ENCODE assay signal across 10 mouse cellular contexts in genomic region chr3:102979550-102980348, GRCm38 (mm10). TPM values are rescaled to one million over a fixed set of nuclear protein-coding genes. Genes with fewer than 3 reads are reported as not detected.
DNase-seq lines count a peak whose midpoint lies in the region; ATAC-seq lines count a peak whose summit lies in the region.
"Had no signal": no experiment of that assay in that cellular context is flagged by ENCODE, and none has a peak within 500 bp of the region (broad histone marks: within the 10 kb centered on the region; RNA-seq: fewer than 3 reads in every experiment).

No protein-coding gene starts in this region.

- H3K36me3 ChIP-seq in intestine, embryonic 15.5 days = no peaks in the 10 kb centered on the region
- H3K36me3 ChIP-seq in intestine, embryonic 16.5 days (ENCODE audit: control insufficient read depth, insufficient read depth, low read length) = no peaks in the 10 kb centered on the region
- H3K36me3 ChIP-seq in hindbrain, embryonic 11.5 days (ENCODE audit: control insufficient read depth, insufficient read depth, low read length) = no peaks in the 10 kb centered on the region
- no peaks in the 10 kb centered on the region for H3K36me3 ChIP-seq in neural tube, embryonic 14.5 days (ENCODE audit: control insufficient read depth, insufficient read depth, low read length)
- H3K36me3 ChIP-seq in limb, embryonic 10.5 days = no peaks in the 10 kb centered on the region
- no peaks in the 10 kb centered on the region for H3K36me3 ChIP-seq in kidney, embryonic 15.5 days

- peak; percentile 81 for DNase-seq in embryo, embryonic 10.5 days (ENCODE audit: low spot score)
- DNase-seq in hindbrain, embryonic 11.5 days (ENCODE audit: low spot score) = peak; percentile 74
- DNase-seq in limb, embryonic 10.5 days (ENCODE audit: low spot score) = no peak
- no peak for DNase-seq in lung, postnatal 25 days (ENCODE audit: low spot score)

- H3K4me3 ChIP-seq in intestine, embryonic 15.5 days (replicated peaks) = no peak overlapping the region
- no peak overlapping the region for H3K4me3 ChIP-seq in intestine, embryonic 16.5 days (ENCODE audit: low read length)
- no peak overlapping the region for H3K4me3 ChIP-seq in hindbrain, embryonic 11.5 days (ENCODE audit: low read depth, low read length)
- H3K4me3 ChIP-seq in neural tube, embryonic 14.5 days (ENCODE audit: low read depth, low read length) = no peak overlapping the region
- H3K4me3 ChIP-seq in limb, embryonic 10.5 days = no peak overlapping the region
- no peak overlapping the region for H3K4me3 ChIP-seq in kidney, embryonic 15.5 days (replicated peaks)

- no peak overlapping the region for H3K9ac ChIP-seq in intestine, embryonic 15.5 days
- no peak overlapping the region for H3K9ac ChIP-seq in intestine, embryonic 16.5 days (ENCODE audit: low read depth, low read length)
- peak overlapping the region; percentile 31; the same call in 1 of the 2 replicates for H3K9ac ChIP-seq in hindbrain, embryonic 11.5 days (ENCODE audit: low read depth, low read length)
- H3K9ac ChIP-seq in neural tube, embryonic 14.5 days (replicated peaks; ENCODE audit: low read depth, low read length) = peak overlapping the region; percentile 43; the same call in 1 of the 2 replicates
- H3K9ac ChIP-seq in kidney, embryonic 15.5 days = no peak overlapping the region

- no peak overlapping the region for H3K27ac ChIP-seq in intestine, embryonic 15.5 days
- no peak overlapping the region for H3K27ac ChIP-seq in intestine, embryonic 16.5 days (ENCODE audit: low read length)
- peak overlapping the region; percentile 45 for H3K27ac ChIP-seq in hindbrain, embryonic 11.5 days (ENCODE audit: low read depth, low read length)
- H3K27ac ChIP-seq in neural tube, embryonic 14.5 days (ENCODE audit: low read depth, low read length) = peak overlapping the region; percentile 78
- no peak overlapping the region for H3K27ac ChIP-seq in limb, embryonic 10.5 days
- H3K27ac ChIP-seq in kidney, embryonic 15.5 days = no peak overlapping the region
- H3K27ac ChIP-seq: kidney, postnatal 0 days had no signal

- ATAC-seq in intestine, embryonic 15.5 days = no peak
- no peak for ATAC-seq in intestine, embryonic 16.5 days
- peak; percentile 98 for ATAC-seq in hindbrain, embryonic 11.5 days (ENCODE audit: low FRiP score)
- ATAC-seq in neural tube, embryonic 14.5 days (ENCODE audit: low read depth) = peak; percentile 99
- no peak for ATAC-seq in kidney, embryonic 15.5 days (replicated peaks; ENCODE audit: low FRiP score)

- no peaks in the 10 kb centered on the region for H3K9me3 ChIP-seq in intestine, embryonic 15.5 days
- H3K9me3 ChIP-seq in intestine, embryonic 16.5 days (ENCODE audit: control insufficient read depth, low read length) = no peaks in the 10 kb centered on the region
- no peaks in the 10 kb centered on the region for H3K9me3 ChIP-seq in hindbrain, embryonic 11.5 days (ENCODE audit: control insufficient read depth, low read length)
- no peaks in the 10 kb centered on the region for H3K9me3 ChIP-seq in neural tube, embryonic 14.5 days (ENCODE audit: control insufficient read depth, low read length)
- H3K9me3 ChIP-seq in limb, embryonic 10.5 days (replicated peaks) = no peaks in the 10 kb centered on the region
- no peaks in the 10 kb centered on the region for H3K9me3 ChIP-seq in kidney, embryonic 15.5 days (replicated peaks)

- 25% methylated on average over 10 of the region's 10 CpGs for WGBS in intestine, embryonic 15.5 days
- WGBS in intestine, embryonic 16.5 days = 23% methylated on average over 10 of the region's 10 CpGs
- 22% methylated on average over 10 of the region's 10 CpGs for whole genome bisulfite sequencing in hindbrain, embryonic 11.5 days
- WGBS in neural tube, embryonic 14.5 days = 9% methylated on average over 10 of the region's 10 CpGs
- 60% methylated on average over 10 of the region's 10 CpGs for WGBS in limb, embryonic 10.5 days
- WGBS in kidney, embryonic 15.5 days = 43% methylated on average over 10 of the region's 10 CpGs

- H3K27me3 ChIP-seq in intestine, embryonic 15.5 days (replicated peaks) = no peaks in the 10 kb centered on the region
- H3K27me3 ChIP-seq in intestine, embryonic 16.5 days (replicated peaks; ENCODE audit: control insufficient read depth, insufficient read depth, low read length) = no peaks in the 10 kb centered on the region
- H3K27me3 ChIP-seq in hindbrain, embryonic 11.5 days (ENCODE audit: control insufficient read depth, insufficient read depth, low read length) = no peaks in the 10 kb centered on the region
- no peaks in the 10 kb centered on the region for H3K27me3 ChIP-seq in neural tube, embryonic 14.5 days (ENCODE audit: control insufficient read depth, insufficient read depth, low read length)
- H3K27me3 ChIP-seq in limb, embryonic 10.5 days (ENCODE audit: low read depth, poor library complexity, severe bottlenecking) = no peaks in the 10 kb centered on the region
- no peaks in the 10 kb centered on the region for H3K27me3 ChIP-seq in kidney, embryonic 15.5 days

- peak overlapping the region; percentile 34; the same call in 1 of the 2 replicates for H3K4me2 ChIP-seq in intestine, embryonic 15.5 days (replicated peaks)
- no peak overlapping the region for H3K4me2 ChIP-seq in intestine, embryonic 16.5 days (ENCODE audit: low read depth, low read length)
- peak overlapping the region; percentile 28; the same call in 1 of the 2 replicates for H3K4me2 ChIP-seq in hindbrain, embryonic 11.5 days (replicated peaks; ENCODE audit: low read depth, low read length)
- peak overlapping the region; percentile 19 for H3K4me2 ChIP-seq in neural tube, embryonic 14.5 days (ENCODE audit: low read depth, low read length)
- H3K4me2 ChIP-seq in kidney, embryonic 15.5 days = no peak overlapping the region

- H3K4me1 ChIP-seq in intestine, embryonic 15.5 days (replicated peaks) = 0 out of 2 replicates have a peak, but pooled peaks cover 3% of the 10 kb centered on the region
- H3K4me1 ChIP-seq in intestine, embryonic 16.5 days (ENCODE audit: control insufficient read depth, insufficient read depth, low read length) = peaks cover 5% of the 10 kb centered on the region; the same call in 1 of the 2 replicates
- H3K4me1 ChIP-seq in hindbrain, embryonic 11.5 days (replicated peaks; ENCODE audit: control insufficient read depth, insufficient read depth, low read length) = no peaks in the 10 kb centered on the region
- 0 out of 2 replicates have a peak, but pooled peaks cover 4% of the 10 kb centered on the region for H3K4me1 ChIP-seq in neural tube, embryonic 14.5 days (ENCODE audit: control insufficient read depth, insufficient read depth, low read length)
- H3K4me1 ChIP-seq in limb, embryonic 10.5 days = no peaks in the 10 kb centered on the region
- no peaks in the 10 kb centered on the region for H3K4me1 ChIP-seq in kidney, embryonic 15.5 days

RNA-seq across cellular contexts. Expression of gene Sike1, which starts 15.8 kb away (rescaled TPM):
- polyA plus RNA-seq in intestine, embryonic 15.5 days (2015; fragmentation: Nextera tagmentation; extraction: Ambion mirVana) = 46.6 and 51.9 TPM in 2 replicates
- polyA plus RNA-seq in intestine, embryonic 16.5 days (2015; fragmentation: Nextera tagmentation; extraction: Ambion mirVana) = 43.4 and 44.9 TPM in 2 replicates
- polyA plus RNA-seq in hindbrain, embryonic 11.5 days (2014; fragmentation: Nextera tagmentation; extraction: Ambion mirVana) = 103 and 104 TPM in 2 replicates
- polyA plus RNA-seq in neural tube, embryonic 14.5 days (2014; fragmentation: Nextera tagmentation; extraction: Ambion mirVana) = 68.8 and 72.7 TPM in 2 replicates
- polyA plus RNA-seq in limb, embryonic 10.5 days (2016; fragmentation: Nextera tagmentation; extraction: Ambion mirVana) = 46.9 and 53.9 TPM in 2 replicates
- 57.0 and 57.6 TPM in 2 replicates for polyA plus RNA-seq in kidney, embryonic 15.5 days (2015; fragmentation: Nextera tagmentation; extraction: Ambion mirVana)

RNA-seq across cellular contexts. Expression of gene Nr1h5, which starts 15.8 kb away (rescaled TPM):
- polyA plus RNA-seq in intestine, embryonic 15.5 days (2015; fragmentation: Nextera tagmentation; extraction: Ambion mirVana) = 0.06 and 0.15 TPM in 2 replicates
- polyA plus RNA-seq in intestine, embryonic 16.5 days (2015; fragmentation: Nextera tagmentation; extraction: Ambion mirVana) = 0.15 TPM in 1 of 2 replicates, not detected in the other
- not detected in 2 replicates for polyA plus RNA-seq in hindbrain, embryonic 11.5 days (2014; fragmentation: Nextera tagmentation; extraction: Ambion mirVana)
- 0.13 TPM in 1 of 2 replicates, not detected in the other for polyA plus RNA-seq in neural tube, embryonic 14.5 days (2014; fragmentation: Nextera tagmentation; extraction: Ambion mirVana)
- polyA plus RNA-seq in limb, embryonic 10.5 days (2016; fragmentation: Nextera tagmentation; extraction: Ambion mirVana) = not detected in 2 replicates
- polyA plus RNA-seq in kidney, embryonic 15.5 days (2015; fragmentation: Nextera tagmentation; extraction: Ambion mirVana) = 0.12 and 0.13 TPM in 2 replicates
- polyA plus RNA-seq: kidney, postnatal 0 days had no signal

RNA-seq across cellular contexts. Expression of gene Csde1, which starts 40.5 kb away (rescaled TPM):
- polyA plus RNA-seq in intestine, embryonic 15.5 days (2015; fragmentation: Nextera tagmentation; extraction: Ambion mirVana) = 268 and 301 TPM in 2 replicates
- 235 and 244 TPM in 2 replicates for polyA plus RNA-seq in intestine, embryonic 16.5 days (2015; fragmentation: Nextera tagmentation; extraction: Ambion mirVana)
- 561 and 569 TPM in 2 replicates for polyA plus RNA-seq in hindbrain, embryonic 11.5 days (2014; fragmentation: Nextera tagmentation; extraction: Ambion mirVana)
- polyA plus RNA-seq in neural tube, embryonic 14.5 days (2014; fragmentation: Nextera tagmentation; extraction: Ambion mirVana) = 454 and 498 TPM in 2 replicates
- polyA plus RNA-seq in limb, embryonic 10.5 days (2016; fragmentation: Nextera tagmentation; extraction: Ambion mirVana) = 380 and 462 TPM in 2 replicates
- polyA plus RNA-seq in kidney, embryonic 15.5 days (2015; fragmentation: Nextera tagmentation; extraction: Ambion mirVana) = 358 and 362 TPM in 2 replicates

RNA-seq across cellular contexts. Expression of gene Sycp1, which starts 43.8 kb away (rescaled TPM):
- not detected in 2 replicates for polyA plus RNA-seq in intestine, embryonic 15.5 days (2015; fragmentation: Nextera tagmentation; extraction: Ambion mirVana)
- not detected in 2 replicates for polyA plus RNA-seq in intestine, embryonic 16.5 days (2015; fragmentation: Nextera tagmentation; extraction: Ambion mirVana)
- polyA plus RNA-seq in hindbrain, embryonic 11.5 days (2014; fragmentation: Nextera tagmentation; extraction: Ambion mirVana) = 0.11 TPM in 1 of 2 replicates, not detected in the other
- not detected in 2 replicates for polyA plus RNA-seq in neural tube, embryonic 14.5 days (2014; fragmentation: Nextera tagmentation; extraction: Ambion mirVana)
- not detected in 2 replicates for polyA plus RNA-seq in limb, embryonic 10.5 days (2016; fragmentation: Nextera tagmentation; extraction: Ambion mirVana)
- polyA plus RNA-seq in kidney, embryonic 15.5 days (2015; fragmentation: Nextera tagmentation; extraction: Ambion mirVana) = 0.14 TPM in 1 of 2 replicates, not detected in the other
- polyA plus RNA-seq: kidney, postnatal 0 days; liver, embryonic 16.5 days had no signal

Comparison
In these comparisons a context has a peak if more than half of its experiments do, and no peak if none do; other contexts are left out.
1. H3K4me2 ChIP-seq: peak in intestine, embryonic 15.5 days (single experiment), hindbrain, embryonic 11.5 days (single experiment) and neural tube, embryonic 14.5 days (single experiment); none in intestine, embryonic 16.5 days (single experiment) and kidney, embryonic 15.5 days (single experiment).
2. ATAC-seq: peak in hindbrain, embryonic 11.5 days (single experiment) and neural tube, embryonic 14.5 days (single experiment); none in intestine, embryonic 15.5 days (single experiment), intestine, embryonic 16.5 days (single experiment) and kidney, embryonic 15.5 days (single experiment).
3. H3K27ac ChIP-seq: peak in hindbrain, embryonic 11.5 days (single experiment) and neural tube, embryonic 14.5 days (single experiment); none in intestine, embryonic 15.5 days (single experiment), intestine, embryonic 16.5 days (single experiment), limb, embryonic 10.5 days (single experiment) and kidney, embryonic 15.5 days (single experiment).
4. H3K9ac ChIP-seq: peak in hindbrain, embryonic 11.5 days (single experiment) and neural tube, embryonic 14.5 days (single experiment); none in intestine, embryonic 15.5 days (single experiment), intestine, embryonic 16.5 days (single experiment) and kidney, embryonic 15.5 days (single experiment).
5. DNase-seq: peak in embryo, embryonic 10.5 days (single experiment) and hindbrain, embryonic 11.5 days (single experiment); none in limb, embryonic 10.5 days (single experiment) and lung, postnatal 25 days (single experiment).